18 mouse cellular contexts compared by ENCODE assay signal in genomic region chr9:106459946-106460345, GRCm38 (mm10). TPM values are rescaled to one million over a fixed set of nuclear protein-coding genes. Genes with fewer than 3 reads are reported as not detected.
A peak's percentile ranks its signal among the peaks of the same experiment; 100 is the strongest.
DNase-seq lines count a peak whose midpoint lies in the region; ATAC-seq lines count a peak whose summit lies in the region.
"Had no signal": no experiment of that assay in that cellular context is flagged by ENCODE, and none has a peak within 500 bp of the region (broad histone marks: within the 10 kb centered on the region; RNA-seq: fewer than 3 reads in every experiment).

No protein-coding gene starts in this region.

- DNase-seq in kidney, postnatal 14 days = no peak
- no peak for DNase-seq in spleen, adult 18-20 months
- no peak for DNase-seq in adipocyte (ENCODE audit: low spot score)
- DNase-seq: adrenal gland, postnatal 36 days; heart, adult 2 months; kidney, adult 2 months; liver; lung, adult 18-20 months; lung, postnatal 4 days; right cerebral cortex, postnatal 14 days; thymus, postnatal 36 days had no signal

- H3K9me3 ChIP-seq in forebrain, embryonic 13.5 days (replicated peaks) = no peaks in the 10 kb centered on the region
- H3K9me3 ChIP-seq in forebrain, embryonic 12.5 days = no peaks in the 10 kb centered on the region
- no peaks in the 10 kb centered on the region for H3K9me3 ChIP-seq in kidney, embryonic 16.5 days (ENCODE audit: low read length)
- no peaks in the 10 kb centered on the region for H3K9me3 ChIP-seq in neural tube, embryonic 13.5 days
- H3K9me3 ChIP-seq in neural tube, embryonic 15.5 days (replicated peaks) = no peaks in the 10 kb centered on the region

- H3K4me2 ChIP-seq in forebrain, embryonic 13.5 days = no peak overlapping the region
- H3K4me2 ChIP-seq in forebrain, embryonic 12.5 days = no peak overlapping the region
- H3K4me2 ChIP-seq in kidney, embryonic 16.5 days (replicated peaks; ENCODE audit: low read depth, low read length) = no peak overlapping the region
- no peak overlapping the region for H3K4me2 ChIP-seq in neural tube, embryonic 13.5 days
- H3K4me2 ChIP-seq in neural tube, embryonic 15.5 days = no peak overlapping the region

- H3K4me3 ChIP-seq in forebrain, embryonic 13.5 days = no peak overlapping the region
- no peak overlapping the region for H3K4me3 ChIP-seq in forebrain, embryonic 12.5 days (replicated peaks)
- H3K4me3 ChIP-seq in kidney, embryonic 16.5 days (ENCODE audit: low read length) = no peak overlapping the region
- no peak overlapping the region for H3K4me3 ChIP-seq in neural tube, embryonic 13.5 days
- no peak overlapping the region for H3K4me3 ChIP-seq in neural tube, embryonic 15.5 days (replicated peaks)
- H3K4me3 ChIP-seq: heart, adult 2 months had no signal

- H3K27me3 ChIP-seq in forebrain, embryonic 13.5 days = no peaks in the 10 kb centered on the region; the same call in 1 of the 2 replicates
- peaks cover 14% of the 10 kb centered on the region for H3K27me3 ChIP-seq in forebrain, embryonic 12.5 days
- H3K27me3 ChIP-seq in kidney, embryonic 16.5 days (ENCODE audit: insufficient read depth, low read length) = 0 out of 2 replicates have a peak, but pooled peaks cover 3% of the 10 kb centered on the region
- H3K27me3 ChIP-seq in neural tube, embryonic 13.5 days = 0 out of 2 replicates have a peak, but pooled peaks cover 6% of the 10 kb centered on the region
- H3K27me3 ChIP-seq in neural tube, embryonic 15.5 days (replicated peaks) = no peaks in the 10 kb centered on the region

- peak overlapping the region; percentile 51 for H3K27ac ChIP-seq in forebrain, embryonic 13.5 days
- H3K27ac ChIP-seq in forebrain, embryonic 12.5 days = no peak overlapping the region
- H3K27ac ChIP-seq in kidney, embryonic 16.5 days (ENCODE audit: low read length) = 0 out of 2 replicates have a peak overlapping the region, but pooled peaks have one; percentile 1
- H3K27ac ChIP-seq in neural tube, embryonic 13.5 days (replicated peaks) = no peak overlapping the region
- no peak overlapping the region; the same call in 1 of the 2 replicates for H3K27ac ChIP-seq in neural tube, embryonic 15.5 days (replicated peaks)
- H3K27ac ChIP-seq: heart, adult 2 months; hindbrain, postnatal 0 days had no signal

- WGBS in forebrain, embryonic 13.5 days = 83% methylated on average over 15 of the region's 15 CpGs
- 86% methylated on average over 15 of the region's 15 CpGs for WGBS in forebrain, embryonic 12.5 days
- 46% methylated on average over 15 of the region's 15 CpGs for WGBS in kidney, embryonic 16.5 days
- 84% methylated on average over 15 of the region's 15 CpGs for WGBS in neural tube, embryonic 13.5 days
- 86% methylated on average over 15 of the region's 15 CpGs for WGBS in neural tube, embryonic 15.5 days

- peaks cover 72% of the 10 kb centered on the region for H3K4me1 ChIP-seq in forebrain, embryonic 13.5 days
- H3K4me1 ChIP-seq in forebrain, embryonic 12.5 days = peaks cover 71% of the 10 kb centered on the region
- peaks cover 60% of the 10 kb centered on the region for H3K4me1 ChIP-seq in kidney, embryonic 16.5 days (ENCODE audit: insufficient read depth, low read length)
- peaks cover 72% of the 10 kb centered on the region for H3K4me1 ChIP-seq in neural tube, embryonic 13.5 days (replicated peaks)
- H3K4me1 ChIP-seq in neural tube, embryonic 15.5 days = peaks cover 57% of the 10 kb centered on the region

- peaks cover 71% of the 10 kb centered on the region for H3K36me3 ChIP-seq in forebrain, embryonic 13.5 days (ENCODE audit: poor library complexity, severe bottlenecking)
- H3K36me3 ChIP-seq in forebrain, embryonic 12.5 days (replicated peaks) = peaks cover 71% of the 10 kb centered on the region
- H3K36me3 ChIP-seq in kidney, embryonic 16.5 days (ENCODE audit: insufficient read depth, low read length) = peaks cover 24% of the 10 kb centered on the region
- peaks cover 61% of the 10 kb centered on the region for H3K36me3 ChIP-seq in neural tube, embryonic 13.5 days
- H3K36me3 ChIP-seq in neural tube, embryonic 15.5 days = peaks cover 37% of the 10 kb centered on the region

- ATAC-seq in forebrain, embryonic 13.5 days = no peak
- no peak for ATAC-seq in forebrain, embryonic 12.5 days (ENCODE audit: low FRiP score)
- ATAC-seq in kidney, embryonic 16.5 days (ENCODE audit: low FRiP score, low TSS enrichment) = no peak
- no peak for ATAC-seq in neural tube, embryonic 13.5 days (ENCODE audit: low read depth)
- ATAC-seq in neural tube, embryonic 15.5 days (ENCODE audit: low FRiP score) = no peak
- ATAC-seq: activated CD4-positive, CD25-positive, alpha-beta regulatory T cell, adult 4 months; hindbrain, postnatal 0 days had no signal

- peak overlapping the region; percentile 21; the same call in 1 of the 2 replicates for H3K9ac ChIP-seq in forebrain, embryonic 13.5 days
- H3K9ac ChIP-seq in forebrain, embryonic 12.5 days = no peak overlapping the region
- H3K9ac ChIP-seq in kidney, embryonic 16.5 days (replicated peaks; ENCODE audit: low read length) = no peak overlapping the region
- H3K9ac ChIP-seq in neural tube, embryonic 13.5 days = 0 out of 2 replicates have a peak overlapping the region, but pooled peaks have one; percentile 38
- no peak overlapping the region for H3K9ac ChIP-seq in neural tube, embryonic 15.5 days (replicated peaks)

RNA-seq across cellular contexts. Expression of gene Gpr62, which starts 5.8 kb away (rescaled TPM):
- polyA plus RNA-seq in forebrain, embryonic 13.5 days (2015; fragmentation: Nextera tagmentation; extraction: Ambion mirVana) = 0.37 and 0.45 TPM in 2 replicates
- 0.26 and 0.55 TPM in 2 replicates for polyA plus RNA-seq in forebrain, embryonic 12.5 days (2016; fragmentation: Nextera tagmentation; extraction: Ambion mirVana)
- 0.31 and 0.41 TPM in 2 replicates for polyA plus RNA-seq in kidney, embryonic 16.5 days (2015; fragmentation: Nextera tagmentation; extraction: Ambion mirVana)
- polyA plus RNA-seq in neural tube, embryonic 13.5 days (2015; fragmentation: Nextera tagmentation; extraction: Ambion mirVana) = 0.73 and 0.92 TPM in 2 replicates
- polyA plus RNA-seq in neural tube, embryonic 15.5 days (2015; fragmentation: Nextera tagmentation; extraction: Ambion mirVana) = 1.1 and 1.4 TPM in 2 replicates
- polyA plus RNA-seq: activated CD4-positive, CD25-positive, alpha-beta regulatory T cell, adult 4 months; heart, adult 2 months; kidney, adult 2 months had no signal

RNA-seq across cellular contexts. Expression of gene Pcbp4, which starts 6.9 kb away (rescaled TPM):
- polyA plus RNA-seq in forebrain, embryonic 13.5 days (2015; fragmentation: Nextera tagmentation; extraction: Ambion mirVana) = 243 and 274 TPM in 2 replicates
- 299 and 311 TPM in 2 replicates for polyA plus RNA-seq in forebrain, embryonic 12.5 days (2016; fragmentation: Nextera tagmentation; extraction: Ambion mirVana)
- 119 and 136 TPM in 2 replicates for polyA plus RNA-seq in kidney, embryonic 16.5 days (2015; fragmentation: Nextera tagmentation; extraction: Ambion mirVana)
- 257 and 262 TPM in 2 replicates for polyA plus RNA-seq in neural tube, embryonic 13.5 days (2015; fragmentation: Nextera tagmentation; extraction: Ambion mirVana)
- 185 and 222 TPM in 2 replicates for polyA plus RNA-seq in neural tube, embryonic 15.5 days (2015; fragmentation: Nextera tagmentation; extraction: Ambion mirVana)

RNA-seq across cellular contexts. Expression of gene Abhd14a, which starts 12.5 kb away (rescaled TPM):
- polyA plus RNA-seq in forebrain, embryonic 13.5 days (2015; fragmentation: Nextera tagmentation; extraction: Ambion mirVana) = 40.5 and 50.9 TPM in 2 replicates
- polyA plus RNA-seq in forebrain, embryonic 12.5 days (2016; fragmentation: Nextera tagmentation; extraction: Ambion mirVana) = 37.7 and 39.0 TPM in 2 replicates
- polyA plus RNA-seq in kidney, embryonic 16.5 days (2015; fragmentation: Nextera tagmentation; extraction: Ambion mirVana) = 68.8 and 70.3 TPM in 2 replicates
- 49.7 and 57.4 TPM in 2 replicates for polyA plus RNA-seq in neural tube, embryonic 13.5 days (2015; fragmentation: Nextera tagmentation; extraction: Ambion mirVana)
- polyA plus RNA-seq in neural tube, embryonic 15.5 days (2015; fragmentation: Nextera tagmentation; extraction: Ambion mirVana) = 73.2 and 77.0 TPM in 2 replicates

RNA-seq across cellular contexts. Expression of gene Abhd14b, which starts 12.7 kb away (rescaled TPM):
- polyA plus RNA-seq in forebrain, embryonic 13.5 days (2015; fragmentation: Nextera tagmentation; extraction: Ambion mirVana) = 3.0 and 4.3 TPM in 2 replicates
- 4.4 TPM in 2 replicates for polyA plus RNA-seq in forebrain, embryonic 12.5 days (2016; fragmentation: Nextera tagmentation; extraction: Ambion mirVana)
- 45.5 and 48.3 TPM in 2 replicates for polyA plus RNA-seq in kidney, embryonic 16.5 days (2015; fragmentation: Nextera tagmentation; extraction: Ambion mirVana)
- 5.9 and 6.9 TPM in 2 replicates for polyA plus RNA-seq in neural tube, embryonic 13.5 days (2015; fragmentation: Nextera tagmentation; extraction: Ambion mirVana)
- 10.0 and 13.6 TPM in 2 replicates for polyA plus RNA-seq in neural tube, embryonic 15.5 days (2015; fragmentation: Nextera tagmentation; extraction: Ambion mirVana)

RNA-seq across cellular contexts. Expression of gene Rrp9, which starts 15.8 kb away (rescaled TPM):
- 52.8 and 58.5 TPM in 2 replicates for polyA plus RNA-seq in forebrain, embryonic 13.5 days (2015; fragmentation: Nextera tagmentation; extraction: Ambion mirVana)
- polyA plus RNA-seq in forebrain, embryonic 12.5 days (2016; fragmentation: Nextera tagmentation; extraction: Ambion mirVana) = 52.3 and 56.0 TPM in 2 replicates
- polyA plus RNA-seq in kidney, embryonic 16.5 days (2015; fragmentation: Nextera tagmentation; extraction: Ambion mirVana) = 56.2 and 59.5 TPM in 2 replicates
- polyA plus RNA-seq in neural tube, embryonic 13.5 days (2015; fragmentation: Nextera tagmentation; extraction: Ambion mirVana) = 42.3 and 43.7 TPM in 2 replicates
- 46.4 and 47.8 TPM in 2 replicates for polyA plus RNA-seq in neural tube, embryonic 15.5 days (2015; fragmentation: Nextera tagmentation; extraction: Ambion mirVana)

Comparison
In these comparisons a context has a peak if more than half of its experiments do, and no peak if none do; other contexts are left out.
1. H3K27ac ChIP-seq: peak in forebrain, embryonic 13.5 days (single experiment) and kidney, embryonic 16.5 days (single experiment); none in forebrain, embryonic 12.5 days (single experiment), neural tube, embryonic 13.5 days (single experiment) and neural tube, embryonic 15.5 days (single experiment).
2. H3K9ac ChIP-seq: peak in forebrain, embryonic 13.5 days (single experiment) and neural tube, embryonic 13.5 days (single experiment); none in forebrain, embryonic 12.5 days (single experiment), kidney, embryonic 16.5 days (single experiment) and neural tube, embryonic 15.5 days (single experiment).